Mouse (Mus musculus): ENCODE data around the gene Syne2.

Gene Syne2

DNA sequence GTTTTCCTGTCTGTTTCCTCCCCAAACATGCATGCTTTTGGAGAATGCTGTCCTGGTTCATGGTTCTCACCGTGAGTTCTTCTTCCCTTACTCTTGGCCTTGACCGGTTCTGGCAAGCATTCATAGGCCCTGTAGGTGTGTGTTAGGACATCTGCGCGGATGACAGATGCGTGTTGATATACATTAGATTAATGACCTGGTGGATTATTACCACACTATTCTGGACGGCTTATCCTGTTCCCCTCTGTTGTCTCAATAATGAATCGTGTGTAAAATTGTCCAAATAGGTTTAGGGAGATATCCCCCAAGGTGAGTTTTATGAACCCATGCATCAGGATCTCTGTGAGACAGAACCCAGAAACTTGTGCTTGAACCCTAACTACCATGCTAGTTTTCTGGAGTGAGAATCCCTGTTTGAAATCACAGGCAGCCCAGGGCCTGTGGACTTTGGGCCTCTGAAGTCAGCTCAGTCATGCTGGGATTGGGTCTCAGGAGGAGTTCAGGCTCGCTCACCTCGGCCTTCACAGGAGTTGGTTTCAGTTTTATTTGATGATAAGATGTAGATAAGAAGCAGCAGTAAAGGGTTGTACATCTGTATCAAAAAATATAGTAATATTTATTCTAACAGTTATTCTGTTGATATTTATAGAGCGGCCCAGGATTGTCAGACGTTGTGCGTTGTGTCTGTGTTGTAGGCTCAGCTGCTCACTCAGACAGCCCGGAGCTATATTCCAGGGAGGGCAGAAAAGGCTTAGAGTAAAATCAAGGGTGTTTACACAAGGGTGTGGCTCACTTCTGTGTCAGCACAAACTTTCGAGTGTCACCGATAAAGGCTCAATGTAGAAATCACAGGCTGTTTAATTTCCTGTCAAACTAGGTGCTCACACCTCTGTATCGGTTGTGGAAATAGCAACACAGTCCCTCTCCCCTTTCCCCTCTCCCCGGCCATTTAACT lies 48.8 kb downstream of the Syne2 start:
- DNase-seq (ENCODE audit: low read depth, low spot score) = no peak

GRCm38 (mm10) chr12:75873546-75874235 lies 55.8 kb downstream of the Syne2 start:
- no peak for DNase-seq (ENCODE audit: low read depth, low spot score)

GRCm38 (mm10) chr12:75874287-75874994 lies 56.5 kb downstream of the Syne2 start:
- no peak for DNase-seq (ENCODE audit: low read depth, low spot score)

DNA sequence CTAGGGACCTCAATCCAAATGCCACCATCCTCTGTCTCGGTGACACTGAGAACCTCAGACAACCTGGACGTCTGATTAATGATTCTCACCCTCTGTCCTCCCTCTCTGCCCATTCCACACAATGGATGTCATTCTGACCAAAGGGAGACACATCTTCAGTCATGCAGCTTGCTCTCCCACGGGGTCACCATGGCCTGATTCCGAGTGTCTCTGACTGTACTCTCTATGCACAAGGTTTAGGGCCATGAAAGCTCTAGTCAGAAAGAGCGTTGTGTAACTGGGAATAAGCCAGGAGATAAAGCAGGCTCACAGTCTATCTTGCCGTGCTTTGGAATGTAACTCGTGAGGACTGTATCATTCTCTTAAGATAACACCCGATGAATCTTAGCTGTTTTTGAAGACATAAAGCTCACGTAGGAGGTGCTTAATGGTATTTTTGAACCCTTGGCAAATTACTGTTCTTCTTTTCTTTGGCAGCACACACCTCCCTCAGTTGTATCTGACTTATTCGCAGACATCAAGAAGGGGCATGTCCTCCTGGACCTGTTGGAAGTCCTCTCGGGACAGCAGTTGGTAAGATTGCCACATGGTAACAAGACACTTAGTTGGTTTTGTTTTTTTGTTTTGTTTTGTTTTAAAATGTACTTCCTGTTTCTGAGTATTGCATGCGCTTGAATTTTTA lies 61.8 kb downstream of the Syne2 start:
- no peak for DNase-seq (ENCODE audit: low read depth, low spot score)

- DNase-seq (ENCODE audit: low read depth, low spot score) = no peak
Observed at GRCm38 (mm10) chr12:75881554-75881953, 63.6 kb downstream of the Syne2 start.

DNA sequence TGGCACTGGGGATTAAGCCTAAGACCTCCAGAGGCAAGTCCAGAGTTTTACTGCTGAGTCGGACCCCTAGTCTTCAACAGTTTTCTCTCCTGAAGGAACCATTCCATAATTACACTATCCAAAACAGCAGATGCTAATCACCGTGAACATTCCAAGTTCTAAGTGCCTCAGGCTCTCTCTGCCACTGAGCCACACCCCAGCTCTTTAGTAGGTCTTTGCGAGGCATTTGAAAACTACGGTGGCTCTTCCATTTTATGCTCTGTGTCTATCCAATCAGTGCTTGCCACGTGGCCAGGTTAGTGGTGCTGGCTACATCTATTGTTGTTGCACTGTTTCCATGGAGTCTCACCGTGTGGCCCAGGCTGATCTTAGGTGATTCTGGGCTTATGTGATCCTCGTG lies 68.2 kb downstream of the Syne2 start:
- no peak for DNase-seq (ENCODE audit: low read depth, low spot score)

- no peak for DNase-seq (ENCODE audit: low read depth, low spot score)
Observed at GRCm38 (mm10) chr12:75886946-75887345, 69.0 kb downstream of the Syne2 start.

DNA sequence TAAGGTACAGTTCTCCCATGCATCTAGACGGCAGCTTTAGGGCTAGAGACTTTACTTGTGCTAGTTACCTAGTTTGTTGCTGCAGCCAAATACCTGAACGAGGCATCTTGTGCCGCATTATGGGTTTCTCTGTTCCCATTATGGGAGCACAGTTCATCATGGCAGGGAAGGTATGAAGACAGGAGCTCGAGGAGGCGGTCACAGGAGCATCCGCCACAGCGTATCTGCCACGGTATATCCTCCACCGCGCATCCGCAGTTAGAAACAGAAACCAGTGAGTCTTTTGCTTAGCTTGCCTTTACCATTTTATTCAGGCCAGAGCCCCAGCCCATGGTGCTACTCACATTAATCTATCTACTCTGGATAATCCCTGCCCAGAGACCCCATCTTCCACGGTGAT lies 70.8 kb downstream of the Syne2 start:
- DNase-seq (ENCODE audit: low read depth, low spot score) = no peak

DNA sequence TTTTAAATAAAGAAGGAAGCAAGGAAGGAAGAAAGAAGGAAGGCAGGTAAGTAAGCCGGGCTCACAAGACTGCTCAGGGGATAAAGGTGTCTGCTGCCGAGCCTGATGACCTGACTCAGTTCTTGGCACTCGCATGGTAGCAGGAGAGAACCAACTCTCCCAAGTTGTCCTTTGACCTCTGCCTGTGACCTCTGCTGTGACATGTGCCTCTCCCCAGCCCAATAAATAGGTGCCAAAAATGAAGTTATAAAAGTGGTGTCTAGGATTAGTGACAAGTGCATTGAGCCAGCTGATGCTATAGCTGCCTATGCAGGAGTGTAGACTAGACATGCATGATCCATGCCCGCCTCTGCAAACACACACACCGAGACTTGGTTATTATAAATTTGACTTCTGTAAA lies 73.3 kb downstream of the Syne2 start:
- DNase-seq (ENCODE audit: low read depth, low spot score) = no peak

DNA sequence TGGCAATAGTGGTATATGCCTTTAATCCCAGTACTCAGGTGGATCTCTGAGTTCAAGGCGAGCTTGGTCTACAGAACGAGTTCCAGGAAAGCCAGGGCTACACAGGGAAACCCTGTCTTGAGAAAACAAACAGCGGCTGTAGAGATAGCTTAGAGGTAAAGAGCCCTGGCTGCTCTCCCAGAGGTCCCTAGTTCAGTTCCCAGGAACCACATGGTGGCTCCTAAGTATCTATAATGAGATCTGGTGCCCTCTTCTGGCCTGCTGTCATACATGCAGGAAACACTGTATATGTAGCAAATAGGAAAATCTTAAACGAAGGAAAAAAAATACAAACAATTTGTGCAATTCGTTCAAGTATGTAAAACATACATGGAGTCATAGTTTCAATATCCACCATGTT lies 75.5 kb downstream of the Syne2 start:
- no peak for DNase-seq (ENCODE audit: low read depth, low spot score)

- DNase-seq (ENCODE audit: low read depth, low spot score) = no peak
Observed at GRCm38 (mm10) chr12:75894316-75894997, 76.5 kb downstream of the Syne2 start.

GRCm38 (mm10) chr12:75894998-75895331 lies 77.0 kb downstream of the Syne2 start:
- DNase-seq (ENCODE audit: low read depth, low spot score) = no peak

GRCm38 (mm10) chr12:75897793-75898192 lies 79.9 kb downstream of the Syne2 start:
- DNase-seq (ENCODE audit: low read depth, low spot score) = no peak

- DNase-seq (ENCODE audit: low read depth, low spot score) = no peak
Observed at GRCm38 (mm10) chr12:75901721-75902120, 83.8 kb downstream of the Syne2 start.

- no peak for DNase-seq (ENCODE audit: low read depth, low spot score)
Observed at GRCm38 (mm10) chr12:75904068-75904467, 86.1 kb downstream of the Syne2 start.

GRCm38 (mm10) chr12:75905304-75905703 lies 87.4 kb downstream of the Syne2 start:
- DNase-seq (ENCODE audit: low read depth, low spot score) = no peak

DNA sequence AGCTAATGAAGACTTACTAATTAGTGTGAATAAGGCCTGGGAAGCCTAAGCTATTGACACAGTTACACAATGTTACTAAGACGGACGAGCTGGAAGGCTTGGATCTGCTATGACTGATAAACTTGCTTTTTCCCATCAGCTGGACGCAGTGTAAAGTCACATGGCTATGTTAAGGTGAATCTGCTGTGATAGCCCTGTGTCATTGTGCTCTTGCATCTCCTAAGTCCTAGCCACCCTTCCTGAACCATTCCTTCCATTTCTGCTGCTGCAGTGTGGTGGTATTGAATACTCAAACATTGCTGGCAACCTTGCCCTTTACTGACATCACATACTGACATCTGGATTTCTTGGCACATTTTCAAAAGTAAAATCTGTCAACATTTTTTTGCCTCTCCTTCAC lies 90.5 kb downstream of the Syne2 start:
- no peak for DNase-seq (ENCODE audit: low read depth, low spot score)

DNA sequence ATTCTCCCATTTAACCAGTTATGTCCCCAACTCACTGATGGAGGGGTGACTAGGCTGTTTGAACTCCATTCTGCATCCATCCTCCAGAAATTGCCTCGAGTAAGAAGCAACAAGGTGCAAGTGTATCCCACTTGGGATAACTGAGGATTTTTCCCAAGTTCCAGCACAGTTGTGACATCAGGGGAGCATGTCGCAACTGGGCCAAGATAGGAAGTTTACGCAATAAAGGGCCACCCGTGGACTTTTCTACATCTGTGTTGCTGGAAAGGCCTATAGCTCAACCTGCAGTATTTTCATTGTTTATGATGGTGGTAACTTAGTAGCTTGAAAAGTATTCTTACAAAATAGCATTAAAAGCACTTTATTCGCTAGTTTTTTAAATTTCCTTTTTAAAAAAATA lies 97.8 kb downstream of the Syne2 start:
- DNase-seq (ENCODE audit: low read depth, low spot score) = no peak

DNA sequence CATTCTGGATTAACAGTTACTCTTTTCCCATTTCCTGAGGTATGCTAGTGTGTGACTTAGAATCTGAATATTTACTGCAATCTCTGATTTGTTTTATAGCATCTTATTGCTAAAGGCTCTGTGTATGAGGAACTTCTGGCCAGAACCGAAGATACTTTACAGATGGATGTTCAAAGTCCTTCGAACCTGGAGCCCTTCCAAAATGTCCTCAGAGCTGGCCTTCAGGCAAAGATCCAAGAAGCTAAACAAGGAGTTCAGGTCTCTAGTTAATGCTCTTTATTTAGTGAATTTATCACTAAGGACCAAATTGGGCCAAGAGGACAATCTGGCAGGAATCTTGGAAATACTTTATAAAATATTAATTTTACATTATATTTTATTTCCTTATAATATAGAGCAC lies 100.5 kb downstream of the Syne2 start:
- no peak for DNase-seq (ENCODE audit: low read depth, low spot score)

GRCm38 (mm10) chr12:75918914-75919313 lies 101.0 kb downstream of the Syne2 start:
- DNase-seq (ENCODE audit: low read depth, low spot score) = peak; percentile 16

DNA sequence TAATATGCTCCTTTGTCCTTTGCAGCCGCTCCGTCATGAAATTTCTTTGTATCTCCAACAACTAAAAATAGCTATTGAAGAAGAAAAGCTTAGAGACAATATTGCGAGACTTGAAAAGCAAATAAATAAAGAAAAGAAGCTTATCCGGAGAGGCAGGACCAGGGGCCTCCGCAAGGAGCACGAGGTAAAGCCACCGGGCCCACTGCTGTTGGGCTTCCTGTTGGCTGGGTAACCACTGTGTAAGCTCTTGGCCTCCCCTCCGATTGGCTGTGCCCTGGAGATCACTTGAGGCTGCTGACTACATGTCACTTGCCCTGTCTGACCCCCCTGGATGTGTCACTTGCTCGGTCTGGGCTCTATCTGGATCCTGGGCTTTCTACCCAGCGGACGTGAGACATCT lies 105.0 kb downstream of the Syne2 start:
- no peak for DNase-seq (ENCODE audit: low read depth, low spot score)

Measured in embryo, embryonic 11.5 days (tissue).